Mouse (Mus musculus) heart, postnatal 0 days (tissue): ENCODE measurements around the gene Ptgfr.

Experiments
- CTCF ChIP-seq: IDR thresholded peaks from 2 replicates; pipeline ENCODE4 v1.5.1; 2016; ENCODE audit warnings: antibody characterized with exemption, control low read depth, low read depth
- EP300 ChIP-seq: IDR thresholded peaks from 2 replicates; pipeline ENCODE4 v1.6.1; 2016; ENCODE audit warnings: antibody characterized with exemption, low read depth

DNA sequence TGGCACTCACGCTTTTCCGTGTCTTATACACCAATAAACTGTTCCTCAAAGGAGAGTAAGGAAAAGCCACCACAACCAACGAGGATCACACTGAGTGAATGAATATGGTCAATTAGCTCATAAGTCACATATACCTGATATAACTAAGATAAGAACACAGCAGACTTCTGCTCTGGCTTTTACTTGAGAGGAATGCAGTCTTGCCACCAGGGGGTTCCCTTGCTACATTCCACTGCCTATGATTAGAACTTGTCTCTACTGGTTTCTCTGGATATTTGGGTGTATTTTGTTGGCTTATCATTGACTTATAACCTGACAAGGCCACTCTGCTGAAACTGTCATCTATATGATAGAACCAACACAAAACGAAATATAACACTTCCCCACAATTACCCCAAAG, 62.3 kb downstream of the Ptgfr start:
- TF ChIP-seq CTCF (peak; percentile 59), EP300 (no peak)
